Mouse (Mus musculus) cerebellum, adult 9-10 months (tissue): ENCODE results near the gene Psmb2.

Source experiments
- DNase-seq: peaks from one replicate; pipeline ENCODE4 v3.0.0; 2022

Psmb2 gene

DNA sequence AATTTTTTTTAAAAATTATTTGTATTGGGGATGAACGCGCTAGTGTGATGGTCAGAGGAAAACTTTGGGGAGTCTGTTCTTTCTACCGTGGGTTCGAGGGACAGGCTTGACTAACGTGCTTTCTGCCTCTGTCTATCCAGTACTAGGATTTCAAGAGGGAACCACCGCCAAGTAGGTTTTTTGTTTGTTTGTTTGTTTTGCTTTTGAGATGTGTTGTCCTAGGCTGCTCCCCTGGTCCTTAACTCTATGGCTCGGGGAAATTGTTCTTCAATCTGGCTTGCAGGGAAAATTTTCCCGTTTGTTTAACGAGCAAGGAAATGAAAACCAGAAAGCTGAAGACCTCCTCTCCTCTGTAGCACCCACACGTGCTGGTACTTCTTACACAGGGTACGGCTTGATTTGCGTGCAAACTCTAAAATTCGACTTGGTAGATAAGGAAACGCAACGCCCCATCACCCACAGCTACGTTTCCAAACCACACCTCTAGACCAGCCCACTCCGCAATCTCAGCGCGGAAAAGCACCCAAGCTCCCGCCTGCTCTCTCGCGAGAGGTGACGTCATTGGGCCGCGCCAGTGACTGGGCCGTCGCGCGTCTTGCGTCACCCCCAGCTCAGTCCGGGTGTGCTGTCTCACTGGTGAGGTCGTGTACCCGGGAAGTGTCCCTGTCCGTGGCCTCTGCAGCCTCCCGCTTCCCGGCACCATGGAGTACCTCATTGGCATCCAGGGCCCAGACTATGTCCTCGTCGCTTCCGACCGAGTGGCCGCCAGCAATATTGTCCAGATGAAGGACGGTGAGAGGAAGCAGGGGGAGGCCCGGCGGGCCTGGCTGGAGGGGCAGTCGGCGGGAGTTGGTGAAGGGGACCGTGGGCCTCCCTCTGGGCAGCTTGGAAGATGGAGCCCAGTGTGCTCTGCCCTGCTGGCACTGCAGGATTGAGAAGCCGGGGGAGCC is at the start of gene Psmb2:
Psmb2 (plus strand) TSS at position 577 of the 950 bp plus-strand sequence.
- DNase-seq: peak; percentile 97

DNA sequence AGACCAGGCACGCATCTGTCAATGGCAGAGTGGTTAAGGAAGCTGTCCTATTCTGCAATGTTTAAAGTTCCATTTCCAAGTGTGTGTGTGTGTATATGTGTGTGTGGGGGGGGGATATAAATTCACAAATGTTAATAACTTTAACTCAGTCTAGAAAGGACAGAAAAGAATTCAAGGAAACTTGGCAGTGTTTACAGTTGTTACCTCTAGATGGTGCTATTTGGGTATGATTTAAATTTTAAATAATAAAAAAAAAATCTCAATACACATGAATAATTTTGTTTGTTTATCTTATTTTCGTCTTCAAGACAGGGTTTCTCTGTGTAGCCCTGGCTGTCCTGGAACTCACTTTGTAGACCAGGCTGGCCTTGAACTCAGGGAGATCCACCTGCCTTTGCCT is 45.5 kb upstream of the Psmb2 start:
- no peak for DNase-seq

DNA sequence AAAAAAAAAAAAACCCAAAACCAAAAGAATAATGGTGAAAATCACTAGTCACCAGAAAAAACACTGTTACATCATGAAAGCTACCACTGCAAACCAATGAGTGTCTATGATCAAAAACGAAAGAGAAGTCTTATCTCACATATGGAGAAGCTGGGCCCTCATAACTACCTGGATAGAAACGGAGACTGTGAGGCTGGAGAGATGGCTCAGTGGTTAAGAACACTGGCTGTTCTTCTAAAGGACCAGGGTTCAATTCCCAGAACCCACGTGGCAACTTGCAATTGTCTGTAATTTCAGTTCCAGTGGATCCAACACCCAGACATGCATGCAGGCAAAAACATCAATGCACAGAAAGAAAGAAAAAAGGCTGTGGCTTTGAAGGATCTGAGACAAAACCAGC is 44.8 kb upstream of the Psmb2 start:
- DNase-seq: no peak

DNA sequence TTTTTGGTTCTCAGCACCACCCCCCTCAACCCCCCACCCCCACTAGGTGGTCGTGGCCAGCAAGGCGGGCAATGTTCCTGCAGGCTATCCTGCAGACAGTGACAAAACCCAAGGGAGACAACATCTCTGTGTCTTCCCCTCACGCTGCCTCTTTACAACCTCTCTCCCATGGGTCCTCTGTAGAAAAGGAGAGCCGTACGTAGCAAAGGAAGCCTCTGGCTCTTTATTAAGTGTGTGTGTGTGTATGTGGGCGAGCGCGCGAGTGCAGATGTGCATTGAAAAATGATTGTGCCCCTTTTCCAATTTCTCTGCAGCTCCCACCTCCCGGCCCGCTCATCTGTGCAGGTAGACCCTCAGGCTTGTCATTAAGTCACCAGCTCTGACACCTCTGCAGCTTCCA is 41.1 kb upstream of the Psmb2 start:
- no peak for DNase-seq

DNA sequence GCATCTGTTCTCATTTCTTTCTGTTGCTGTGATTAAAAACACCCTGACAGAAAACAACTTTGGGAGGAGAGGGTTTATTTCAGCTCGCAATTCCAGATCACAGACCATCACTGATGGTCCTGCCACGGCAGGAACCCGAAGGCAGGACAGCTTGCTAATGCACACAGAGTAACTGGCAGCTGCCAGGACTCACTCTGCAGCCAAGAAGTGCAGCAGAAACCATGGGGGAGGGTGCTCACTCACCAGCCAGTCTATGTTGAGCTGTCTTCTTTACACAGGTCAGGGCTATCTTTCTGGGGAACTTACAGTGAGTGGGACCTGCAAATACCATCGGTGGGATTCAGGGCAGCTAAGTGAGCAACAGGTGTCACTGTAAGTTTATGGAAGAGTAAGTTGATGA is 40.0 kb upstream of the Psmb2 start:
- no peak for DNase-seq

DNA sequence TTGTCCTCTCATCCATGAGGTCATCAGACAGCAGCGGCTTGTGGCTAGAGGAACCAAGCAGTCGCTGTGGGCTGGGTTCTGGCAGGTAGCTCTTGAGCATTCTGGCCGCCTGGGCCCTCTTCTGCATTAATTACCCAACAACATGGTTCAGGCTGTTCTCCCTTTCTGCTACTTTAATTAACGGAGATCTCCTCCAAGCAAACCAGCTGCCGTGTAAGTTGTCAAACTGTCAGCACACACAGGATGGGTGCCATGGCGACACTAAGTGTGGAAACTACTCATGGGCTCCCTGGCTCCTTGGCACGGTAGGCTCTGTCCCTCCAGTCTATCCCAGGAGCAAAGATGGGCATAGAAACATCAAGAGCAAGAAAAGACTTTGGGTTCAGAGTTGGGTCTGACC is 38.1 kb upstream of the Psmb2 start:
- DNase-seq: no peak

DNA sequence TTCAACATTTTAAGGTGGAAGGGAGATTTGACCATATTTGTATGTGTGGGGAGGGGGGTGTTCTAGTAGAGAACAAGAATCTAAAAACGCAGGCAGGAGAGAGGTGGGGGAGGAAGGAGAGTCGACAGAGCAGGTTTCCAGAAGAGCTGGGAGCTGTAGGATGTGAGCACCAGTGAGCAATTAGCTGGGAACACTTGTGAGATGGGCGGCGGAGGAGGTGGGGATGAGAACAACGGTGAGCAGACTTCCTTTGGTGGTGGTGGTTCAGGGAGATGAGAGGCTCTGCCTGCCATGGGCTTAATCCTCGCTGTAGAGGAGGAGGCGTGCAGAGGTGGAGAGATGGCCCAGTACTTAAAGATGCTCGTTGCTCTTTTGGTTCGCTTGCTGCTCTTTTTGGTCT is 35.5 kb upstream of the Psmb2 start:
- DNase-seq: no peak

DNA sequence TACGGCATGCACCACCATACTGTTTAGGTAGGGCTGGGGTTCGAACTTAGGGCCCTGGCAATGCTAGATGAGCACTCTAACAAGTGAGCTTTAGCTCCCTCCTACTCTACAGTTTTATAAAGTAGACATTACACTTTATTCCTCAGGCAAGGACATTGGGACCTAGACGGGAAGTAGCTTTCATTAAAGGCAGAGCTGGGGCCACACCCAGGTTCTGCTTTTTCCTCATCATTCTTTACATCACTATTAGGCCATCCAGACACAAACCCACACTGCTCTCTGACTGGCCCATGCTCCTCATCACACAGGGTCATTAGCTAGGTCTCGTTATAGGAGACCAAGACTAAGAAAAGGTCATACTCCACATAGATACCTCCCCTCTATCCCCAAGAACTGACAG is 33.6 kb upstream of the Psmb2 start:
- no peak for DNase-seq

DNA sequence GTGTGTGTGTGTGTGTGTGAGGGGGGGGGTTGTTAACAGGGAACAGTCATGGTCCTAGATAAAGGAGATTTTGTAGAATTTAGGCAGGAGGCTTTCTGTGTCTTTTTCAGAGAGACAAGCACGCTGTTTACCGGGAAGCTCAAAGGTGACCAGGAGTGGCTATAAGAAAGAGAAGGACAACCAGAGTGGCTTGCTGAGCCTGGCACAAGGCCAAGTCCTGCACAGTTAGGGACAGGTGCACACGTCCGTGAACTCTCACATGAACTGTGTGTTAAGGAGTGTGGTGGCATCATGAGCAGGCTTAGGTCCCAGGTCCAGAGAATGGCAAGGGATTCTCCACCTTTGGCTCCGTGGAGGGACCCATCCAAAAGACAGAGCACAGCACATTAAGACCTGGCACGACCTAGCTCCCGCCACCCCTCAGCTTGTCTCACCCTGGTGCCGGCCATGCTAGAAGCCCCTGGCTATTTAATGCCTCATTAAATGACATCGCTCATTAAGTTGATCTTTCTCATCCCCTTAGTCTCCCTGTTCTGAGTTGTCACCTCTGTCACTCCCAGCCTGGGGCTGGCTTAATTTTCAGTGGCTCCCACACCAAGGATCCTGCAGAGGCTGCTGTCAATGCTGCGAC is 33.0 kb upstream of the Psmb2 start:
- DNase-seq: no peak

DNA sequence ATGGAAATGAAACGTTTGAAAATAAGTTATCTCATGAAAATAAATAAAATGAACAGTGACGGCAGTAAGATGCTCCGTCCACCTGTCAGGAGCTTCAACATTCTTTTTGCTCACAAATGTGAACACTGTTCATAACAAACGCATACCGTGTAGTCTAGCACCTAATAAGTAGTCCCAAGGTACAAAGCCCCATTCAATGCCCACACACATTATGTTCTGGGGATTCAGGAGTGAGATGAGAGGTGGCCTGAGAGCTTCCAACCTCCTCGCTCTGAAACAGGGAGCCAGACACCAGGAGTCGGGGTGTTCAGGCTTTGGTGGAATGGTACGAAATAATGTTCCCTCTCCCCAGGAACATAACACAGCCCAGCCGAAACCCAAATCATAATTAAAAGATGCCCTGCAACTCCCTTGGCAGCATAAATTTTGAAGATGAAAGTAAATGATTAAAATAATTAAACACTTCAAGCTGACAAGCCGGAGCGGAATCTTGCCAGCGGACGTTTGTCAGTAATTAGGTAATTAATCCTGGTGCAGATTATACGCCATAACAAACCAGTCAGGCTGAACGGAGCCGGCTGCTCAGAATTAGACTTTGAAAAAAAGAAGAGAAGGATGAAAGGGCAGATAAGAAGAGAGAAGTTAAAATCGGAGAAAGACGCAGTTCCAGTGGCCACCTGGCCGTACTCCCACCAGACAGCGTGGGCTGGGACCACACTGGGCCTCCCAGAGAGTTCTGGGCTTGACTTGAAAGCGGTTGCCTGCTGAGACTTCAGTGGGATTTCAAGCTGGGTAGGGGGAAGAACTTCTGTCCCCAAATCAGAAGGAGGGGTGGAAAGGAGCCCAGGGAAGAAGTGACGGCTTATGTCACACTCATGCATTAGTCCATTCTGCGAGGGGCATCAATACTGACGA is 29.2 kb upstream of the Psmb2 start:
- DNase-seq: peak; percentile 15

DNA sequence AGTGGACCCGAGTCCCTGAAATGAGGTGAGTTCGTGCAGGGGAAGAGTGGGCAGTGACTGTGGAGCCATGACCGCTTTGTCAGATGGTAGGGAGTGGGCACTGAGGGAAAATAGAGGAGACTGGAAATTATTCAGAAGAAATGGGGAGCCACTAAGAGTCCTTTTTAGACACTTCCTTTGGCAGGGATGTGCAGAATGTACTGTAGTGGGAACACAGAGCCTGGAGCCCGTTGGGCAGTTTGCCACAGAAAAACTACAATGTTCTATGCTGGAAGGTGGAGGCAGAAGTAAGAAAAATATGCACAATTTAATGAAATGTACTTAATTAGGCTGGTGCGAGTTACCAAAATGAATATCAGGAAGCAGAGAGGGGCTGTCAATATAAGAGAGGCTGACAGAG is 24.3 kb upstream of the Psmb2 start:
- DNase-seq: no peak

DNA sequence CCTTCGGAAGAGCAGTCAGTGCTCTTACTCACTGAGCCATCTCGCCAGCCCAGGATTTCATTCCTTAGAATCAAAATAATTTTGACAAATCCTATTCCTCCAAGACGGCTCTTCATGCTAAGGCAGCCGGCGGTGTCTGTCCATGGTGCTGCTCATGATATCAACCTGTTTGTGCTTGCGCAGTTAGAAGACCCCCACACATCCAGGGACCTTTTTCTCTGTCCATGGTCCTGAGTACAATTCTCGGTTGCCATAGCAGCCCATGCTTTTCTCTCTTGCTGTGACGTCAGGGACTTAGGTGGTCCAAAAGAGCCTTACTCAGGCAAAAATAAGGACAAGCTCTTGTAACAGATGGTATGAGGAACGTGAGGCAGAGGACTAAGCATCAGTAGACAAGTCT is 22.1 kb upstream of the Psmb2 start:
- no peak for DNase-seq

DNA sequence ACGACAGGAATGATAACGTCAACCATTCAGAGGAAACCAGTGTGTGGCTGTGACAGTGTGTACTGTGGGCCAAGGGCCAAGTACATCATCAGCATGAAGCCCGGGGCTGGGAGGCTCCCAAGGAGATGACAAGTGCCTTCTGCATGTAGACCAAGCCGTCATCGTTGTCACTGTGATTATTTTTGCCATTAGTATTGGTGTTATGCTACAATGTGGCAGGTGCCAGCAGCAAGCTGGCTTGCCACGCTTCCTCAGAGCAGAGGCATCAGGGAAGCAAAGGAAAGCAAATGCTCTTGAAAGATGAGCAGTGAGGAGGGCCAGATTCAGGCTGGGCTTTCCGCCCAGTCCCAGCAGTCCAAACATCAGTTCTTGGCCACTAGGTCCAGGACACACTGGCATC is 16.2 kb upstream of the Psmb2 start:
- peak; percentile 85 for DNase-seq

DNA sequence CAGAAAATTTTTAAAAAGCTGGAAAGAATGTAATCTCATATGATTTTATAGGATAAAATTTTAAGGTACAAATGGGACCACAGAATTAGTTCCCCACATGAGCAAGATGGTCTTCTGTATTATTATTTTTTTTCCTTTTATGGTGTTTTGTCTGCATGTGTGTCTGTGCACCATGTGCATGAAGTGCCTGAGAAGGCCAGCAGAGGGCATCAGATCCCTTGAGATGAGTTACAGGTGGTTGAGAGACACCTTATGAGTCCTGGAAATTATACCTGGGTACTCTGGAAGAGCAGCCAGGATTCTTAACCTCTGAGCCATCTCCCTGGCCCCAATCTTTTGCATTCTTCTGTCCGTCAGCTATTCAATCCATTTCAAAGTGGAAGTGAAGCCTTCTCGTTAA is 10.4 kb upstream of the Psmb2 start:
- no peak for DNase-seq

DNA sequence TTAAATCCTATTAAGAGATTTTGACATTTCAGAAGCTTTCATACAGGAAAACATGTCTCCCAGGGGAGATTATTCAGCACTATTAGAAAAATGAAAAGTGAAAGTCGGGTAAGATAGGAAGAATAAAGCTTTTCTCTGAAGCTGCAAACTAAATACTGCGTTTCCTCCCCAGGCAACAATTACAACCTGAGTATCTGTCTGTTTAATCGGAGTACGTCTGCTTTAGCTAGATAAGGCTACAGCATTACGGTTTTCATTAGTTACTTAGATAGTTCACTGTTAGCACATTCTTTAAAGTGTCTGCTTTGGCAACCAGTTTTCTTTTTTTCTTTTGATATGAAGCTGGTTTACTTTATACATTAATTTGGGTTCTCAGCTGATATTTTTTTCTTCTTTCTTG is 4.9 kb downstream of the Psmb2 start:
- no peak for DNase-seq

DNA sequence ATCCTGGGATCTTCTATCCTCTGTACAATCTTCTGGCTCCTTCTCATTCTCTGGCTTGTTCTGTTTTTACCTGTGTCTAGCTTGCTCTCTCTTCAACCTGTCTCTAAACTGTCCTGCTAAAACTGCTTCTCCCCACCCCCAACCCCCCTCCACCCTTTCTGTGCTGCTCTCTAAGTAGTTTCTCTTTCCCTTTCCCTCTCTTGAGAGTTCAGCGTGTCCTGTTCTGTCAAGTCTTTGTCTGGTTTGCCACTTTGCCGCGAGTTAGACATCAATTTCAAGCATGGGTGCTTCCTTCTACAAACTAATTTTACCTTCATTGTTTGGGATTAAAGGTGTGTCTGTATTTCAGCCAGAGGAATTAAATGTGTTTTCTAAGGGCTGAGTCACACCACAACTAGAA is 5.7 kb downstream of the Psmb2 start:
- DNase-seq: no peak

DNA sequence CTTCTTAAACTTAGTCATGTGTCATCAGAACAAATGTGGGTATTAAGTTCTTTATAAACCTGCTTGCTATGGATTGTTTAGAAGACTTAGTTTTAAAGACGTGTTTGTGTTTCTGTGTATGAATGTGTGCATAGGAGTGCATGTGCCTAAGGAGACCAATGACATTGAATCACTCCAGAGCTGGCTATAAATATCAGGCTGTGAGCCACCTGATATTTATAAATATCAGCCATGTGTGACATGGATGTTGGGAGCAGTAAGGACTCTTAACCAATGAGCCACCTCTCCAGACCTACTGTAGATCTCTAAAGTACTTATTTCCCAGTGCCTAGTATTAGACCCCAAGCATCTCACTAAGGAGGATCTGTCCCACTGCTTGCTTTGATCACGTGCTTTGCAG is 12.0 kb downstream of the Psmb2 start:
- DNase-seq: no peak

DNA sequence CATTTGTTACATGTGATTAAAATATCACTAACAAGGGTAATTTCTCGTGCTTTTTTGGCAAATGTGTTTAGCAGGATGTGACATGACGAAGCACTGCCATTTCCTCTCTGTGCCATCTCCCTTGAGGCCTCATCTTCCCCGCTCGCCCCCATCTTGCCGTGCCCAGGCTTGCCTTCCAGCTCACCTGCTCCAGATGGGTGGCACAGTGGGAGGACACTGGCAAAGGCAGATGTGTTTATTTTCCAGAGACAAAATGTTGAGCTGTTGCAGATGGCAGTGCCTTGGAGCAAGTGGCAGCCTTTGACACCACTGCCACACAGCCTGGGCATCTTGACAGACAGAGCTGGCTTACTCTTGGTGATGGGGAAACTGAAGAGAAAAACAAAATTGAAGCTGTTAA is 15.6 kb downstream of the Psmb2 start:
- no peak for DNase-seq

DNA sequence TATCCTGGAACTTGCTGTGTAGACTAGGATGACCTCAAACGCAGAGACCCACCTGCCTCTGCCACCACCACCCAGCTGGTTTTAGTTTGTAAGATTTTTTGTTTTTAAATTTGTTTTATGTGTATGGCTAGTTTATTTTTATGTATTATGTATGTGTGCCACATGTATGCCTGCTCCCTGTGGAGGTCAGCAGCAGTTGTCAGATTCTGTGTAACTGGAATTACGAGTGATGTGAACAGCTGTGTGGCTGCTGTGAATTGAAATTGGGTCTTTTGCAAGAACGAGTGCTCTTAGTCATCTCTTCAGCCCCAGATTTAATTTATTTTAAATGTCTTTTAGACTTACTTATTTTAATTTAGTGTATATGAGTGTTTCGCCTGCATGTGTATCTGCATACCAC is 19.5 kb downstream of the Psmb2 start:
- no peak for DNase-seq

DNA sequence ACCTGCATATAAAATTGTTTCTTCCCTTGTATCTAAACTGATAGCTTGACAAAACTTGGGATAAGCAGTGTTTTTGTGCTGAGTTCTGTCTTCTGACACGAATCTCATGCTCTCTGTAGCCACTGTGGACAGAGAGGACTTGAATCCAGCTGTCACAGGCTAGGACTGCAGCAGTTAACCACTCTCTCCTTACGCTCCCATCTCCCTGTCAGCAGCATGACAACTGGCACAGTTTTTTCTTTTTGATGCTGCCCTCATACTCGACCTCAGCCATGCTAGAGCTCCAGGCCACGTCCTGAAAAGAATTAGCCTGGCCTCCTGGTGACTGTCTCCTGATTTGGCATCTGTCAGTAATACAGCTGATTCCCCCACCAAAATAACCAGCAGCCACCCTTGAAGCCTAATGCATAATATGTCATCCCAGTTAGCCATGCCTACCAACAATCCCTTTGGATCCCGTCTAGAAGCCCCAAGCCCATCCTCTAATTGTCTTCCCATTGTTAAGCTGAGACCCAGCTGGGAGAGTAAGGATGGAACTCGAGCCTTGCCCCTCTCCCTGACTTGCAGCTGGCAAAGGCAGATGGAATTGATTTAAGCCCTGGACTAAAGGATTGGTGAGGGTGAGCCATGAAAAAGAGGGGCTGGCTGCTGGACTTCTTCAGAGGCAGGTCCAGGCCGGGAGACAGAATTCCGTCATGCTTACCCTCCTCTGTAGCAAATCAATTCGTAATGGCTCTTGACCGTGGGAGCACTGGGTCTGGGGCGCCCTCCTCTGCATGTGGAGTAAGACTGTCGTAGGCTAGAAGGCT is 29.4 kb downstream of the Psmb2 start:
- DNase-seq: no peak

DNA sequence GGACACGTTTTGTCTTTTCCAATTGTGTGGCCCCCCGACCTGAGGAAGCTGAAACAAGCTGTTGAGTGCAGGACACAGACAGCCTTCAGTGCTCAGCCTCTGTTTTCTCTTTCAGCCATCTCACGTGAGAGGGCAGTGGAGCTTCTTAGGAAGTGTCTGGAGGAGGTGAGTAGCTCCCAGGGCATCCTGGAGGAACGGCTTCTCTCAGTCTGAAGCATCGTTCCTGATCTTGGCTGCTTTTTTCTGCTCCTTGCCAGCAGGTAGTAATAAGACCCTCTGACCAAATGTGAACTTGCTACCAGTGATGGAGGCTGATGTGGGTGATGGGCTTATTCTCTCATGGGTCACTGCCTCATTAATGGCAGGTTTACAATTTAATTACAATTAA is 30.0 kb downstream of the Psmb2 start:
- DNase-seq: no peak

DNA sequence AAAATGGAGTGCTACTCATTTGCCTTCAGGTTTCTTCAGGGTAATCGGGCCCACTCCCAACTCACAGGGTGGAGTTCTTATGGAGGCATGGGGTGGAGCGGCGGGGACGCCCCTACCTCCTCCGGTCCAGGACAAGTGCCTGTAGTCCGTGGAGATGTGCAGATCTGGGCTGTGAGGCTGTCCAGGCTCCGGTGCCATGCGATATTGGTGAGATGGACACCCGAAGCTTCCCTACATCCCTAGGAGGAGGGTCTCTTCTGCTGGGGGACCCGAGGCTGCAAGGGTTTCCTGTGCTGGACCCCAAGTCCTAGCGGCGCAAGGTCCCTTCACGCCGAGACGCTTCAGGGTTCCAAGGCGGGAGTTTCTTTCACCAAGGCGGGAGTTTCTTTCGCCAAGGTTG is 54.7 kb downstream of the Psmb2 start:
- DNase-seq: no peak
